Mouse (Mus musculus): ENCODE data around the gene Il16. TPM values are rescaled to one million over a fixed set of nuclear protein-coding genes. Genes with fewer than 3 reads are reported as not detected.
A peak's percentile ranks its signal among the peaks of the same experiment; 100 is the strongest.

Il16 gene
- 10 to 100 TPM; 58.8 to 63.9 TPM for total RNA-seq (2021)

DNA sequence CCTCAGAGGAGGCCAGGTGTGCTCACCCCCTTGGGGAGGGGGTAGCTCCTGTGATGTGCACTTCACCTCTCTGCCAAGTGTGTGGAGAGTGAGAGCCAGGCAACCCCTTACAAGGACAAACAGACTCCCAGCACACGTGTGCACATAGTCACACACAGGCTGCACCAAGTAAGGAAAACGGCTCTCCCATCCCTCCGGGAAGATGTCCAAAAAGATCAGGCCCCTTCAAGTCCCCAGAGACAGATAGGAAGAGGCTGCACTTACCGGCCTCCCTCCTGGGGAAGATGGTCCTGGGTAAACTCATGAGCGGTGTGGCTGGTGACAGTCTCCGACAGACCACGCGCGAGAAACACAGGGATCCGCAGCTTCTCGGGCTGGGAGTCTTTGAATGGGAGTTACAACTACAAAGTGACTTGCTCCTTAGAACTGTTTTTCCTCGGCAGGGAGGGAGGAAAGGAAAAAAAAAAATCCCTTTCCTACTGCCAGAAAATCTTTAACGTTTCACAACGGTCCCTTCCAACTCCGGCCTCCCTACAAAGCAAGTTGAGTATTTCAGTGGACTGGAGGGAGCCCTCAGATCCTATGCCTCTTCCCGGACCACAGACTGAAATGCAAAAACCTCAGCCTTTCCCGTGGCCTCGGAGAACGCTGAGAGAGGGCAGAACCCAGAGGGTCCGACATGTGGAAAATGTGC is at the start of gene Il16:
Il16 (minus strand) TSS at position 314 of the 694 bp plus-strand sequence.
- no peak for DNase-seq

DNA sequence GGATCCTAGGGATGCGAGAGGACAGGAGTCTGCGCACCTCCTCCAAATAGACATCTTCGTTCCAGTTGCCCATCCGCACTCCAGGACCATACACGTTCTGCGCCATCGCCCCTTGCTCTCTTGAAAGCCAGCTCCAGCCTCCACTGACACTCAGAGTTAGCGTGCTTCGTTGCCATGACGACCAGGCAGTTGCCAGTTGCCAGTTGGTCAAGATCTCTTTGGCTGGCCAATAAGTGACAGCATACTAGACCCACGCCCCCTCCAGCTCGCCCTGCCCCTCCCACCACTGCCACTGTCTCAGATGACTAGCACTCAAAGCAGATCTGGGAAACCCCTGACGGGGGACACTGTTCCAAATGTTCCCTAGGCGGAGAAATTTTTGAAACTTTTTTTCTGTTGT is 49.2 kb upstream of the Il16 start, which contains the start of gene Cfap161:
Cfap161 (minus strand) TSS at position 176 of the 400 bp plus-strand sequence.
- DNase-seq, result no peak

DNA sequence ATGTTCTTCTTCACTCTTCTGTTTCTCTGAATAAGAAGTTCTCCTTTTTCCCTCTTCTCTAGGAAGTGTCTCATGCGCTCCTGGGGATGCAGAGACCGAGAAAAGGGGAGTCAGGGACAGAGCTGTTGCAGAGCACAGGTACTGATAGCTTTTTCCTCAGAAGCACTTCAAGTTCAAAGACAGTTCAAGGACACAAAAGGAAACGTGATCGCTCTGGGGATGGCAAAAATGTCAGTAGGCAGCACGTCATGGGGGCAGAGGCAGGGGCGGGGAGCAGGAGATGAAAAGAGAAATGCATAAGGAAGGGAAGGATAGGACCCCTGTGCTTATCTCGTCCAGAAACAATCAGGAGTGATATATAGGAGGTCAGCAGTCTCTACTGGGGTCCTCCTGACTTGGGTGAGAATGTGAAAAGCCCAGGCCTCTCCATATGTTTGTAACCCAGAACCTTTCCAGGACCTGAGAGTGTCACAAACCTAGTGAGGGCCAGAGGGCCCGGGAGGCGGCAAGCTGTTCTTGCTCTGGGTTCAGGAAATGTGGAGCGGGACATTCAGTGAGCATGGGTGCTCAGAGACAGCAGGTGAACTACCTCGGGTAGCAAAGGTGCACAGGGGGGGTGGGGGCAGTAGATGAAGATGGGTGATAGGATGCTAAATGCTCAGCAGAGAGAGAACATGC is 48.6 kb upstream of the Il16 start:
- no peak for DNase-seq

DNA sequence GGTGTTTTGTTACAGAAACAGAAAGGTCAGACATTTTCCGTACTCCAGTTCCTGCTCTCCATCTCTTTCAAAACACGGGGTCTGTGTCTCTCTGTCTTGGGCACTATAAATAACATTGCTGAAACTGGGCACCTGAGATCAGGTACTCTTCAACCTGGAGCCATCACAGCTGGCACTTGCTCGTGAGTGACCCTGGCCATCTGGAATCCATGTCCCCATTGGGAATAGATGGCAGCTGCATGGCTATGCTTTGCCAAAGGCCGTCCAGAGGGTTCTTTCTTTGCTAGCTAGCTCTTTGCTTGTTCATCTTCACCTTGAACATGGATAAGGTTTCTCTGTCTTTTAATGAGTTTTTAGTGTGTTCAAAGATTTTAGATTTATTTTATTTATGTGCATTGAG is 35.4 kb upstream of the Il16 start:
- no peak for DNase-seq

DNA sequence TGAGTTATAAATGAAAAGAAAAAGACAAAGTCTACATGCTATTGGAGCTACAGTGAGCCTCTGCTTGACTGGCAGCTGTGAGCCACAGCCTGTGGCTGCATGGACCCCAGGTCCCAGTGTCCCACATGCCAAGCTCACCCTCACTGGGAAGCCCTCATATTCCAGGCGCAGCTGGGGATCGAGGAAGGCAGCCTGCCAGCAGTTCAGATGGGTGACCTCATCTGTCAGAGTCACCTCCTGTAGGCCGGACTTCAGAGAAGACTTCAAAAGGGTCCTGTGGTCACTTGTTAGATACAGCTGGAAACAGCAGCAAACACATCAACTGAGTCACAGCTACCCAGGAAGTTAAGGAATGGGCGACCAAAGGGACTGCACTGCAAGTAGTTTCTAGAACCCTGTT is 34.5 kb upstream of the Il16 start:
- DNase-seq, result no peak

DNA sequence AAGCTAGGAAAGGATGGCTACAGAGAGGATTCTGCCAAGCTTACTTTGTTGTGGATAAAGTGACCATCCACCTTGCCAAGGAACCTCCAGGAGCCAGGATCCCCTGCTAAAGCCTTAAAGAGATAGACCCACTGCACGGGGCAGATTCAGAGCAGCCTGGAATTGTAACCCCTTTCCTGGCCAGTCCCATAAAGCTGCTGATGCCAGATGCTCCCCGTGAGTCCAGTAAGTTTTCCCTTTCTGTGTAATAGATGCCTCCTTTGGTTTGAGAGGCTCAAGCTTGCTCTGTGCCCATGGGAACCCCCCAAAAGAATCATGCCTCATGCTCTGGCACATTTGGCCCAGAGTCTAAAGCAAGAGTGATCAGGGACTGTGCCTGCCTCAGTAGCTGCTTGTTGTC is 33.5 kb upstream of the Il16 start:
- no peak for DNase-seq

DNA sequence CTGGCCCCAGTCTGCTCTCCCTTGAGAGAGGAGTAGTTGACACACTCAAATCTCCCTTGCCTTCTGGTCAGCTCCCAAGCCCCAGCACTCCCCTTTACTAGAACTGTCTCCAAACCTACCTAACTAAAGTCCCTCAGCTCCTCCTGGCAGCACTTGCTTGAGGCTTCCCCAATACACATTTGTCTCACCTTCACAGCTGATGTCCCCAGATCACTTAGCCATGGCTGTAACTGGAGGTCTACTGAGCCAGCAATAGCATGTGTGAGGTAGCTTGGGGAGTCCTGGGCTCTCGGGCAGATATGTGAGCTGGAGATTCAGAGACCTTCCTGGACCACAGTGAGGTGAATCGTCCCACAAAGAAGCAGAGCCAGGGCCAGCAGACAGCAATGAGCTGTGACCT is 33.0 kb upstream of the Il16 start:
- no peak for DNase-seq

DNA sequence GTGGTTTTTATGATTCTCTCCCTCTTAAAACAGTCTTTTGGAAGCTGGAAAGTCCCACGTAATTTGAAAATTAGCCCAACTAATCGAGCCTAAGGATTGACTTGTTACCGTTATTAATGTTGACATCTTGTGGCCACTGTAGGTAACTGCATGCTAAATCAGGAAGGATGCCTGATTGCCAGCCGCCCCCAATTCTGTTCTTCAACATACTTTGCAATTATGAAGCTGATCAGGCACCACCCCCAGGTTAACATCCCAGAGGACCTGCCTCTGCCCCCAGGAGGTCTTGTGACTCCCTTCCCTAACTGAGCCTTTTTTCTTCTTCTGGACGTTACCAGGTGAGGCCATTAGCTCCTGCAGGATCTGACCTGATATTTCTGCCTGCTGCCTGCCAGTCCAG is 29.2 kb upstream of the Il16 start:
- peak; percentile 13 to 17 for DNase-seq

DNA sequence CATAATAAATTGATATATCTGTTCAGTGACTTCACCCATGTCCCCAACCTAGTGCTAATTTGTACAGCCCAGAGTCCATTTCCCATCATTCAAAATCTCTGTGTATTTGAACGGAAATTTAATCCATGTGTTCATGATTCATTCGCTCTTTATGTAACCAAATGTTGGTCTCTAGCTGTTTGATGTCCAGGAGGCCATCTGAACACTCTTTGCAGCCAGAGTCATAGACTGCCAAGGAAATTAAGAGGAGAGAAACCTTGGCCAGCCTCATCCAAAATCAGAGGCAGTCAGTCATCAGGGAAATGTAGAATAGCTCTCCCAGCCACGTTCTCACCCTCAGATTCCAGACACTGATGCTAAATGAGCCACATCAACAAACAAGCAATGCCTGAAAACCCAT is 18.1 kb upstream of the Il16 start:
- DNase-seq, result no peak

DNA sequence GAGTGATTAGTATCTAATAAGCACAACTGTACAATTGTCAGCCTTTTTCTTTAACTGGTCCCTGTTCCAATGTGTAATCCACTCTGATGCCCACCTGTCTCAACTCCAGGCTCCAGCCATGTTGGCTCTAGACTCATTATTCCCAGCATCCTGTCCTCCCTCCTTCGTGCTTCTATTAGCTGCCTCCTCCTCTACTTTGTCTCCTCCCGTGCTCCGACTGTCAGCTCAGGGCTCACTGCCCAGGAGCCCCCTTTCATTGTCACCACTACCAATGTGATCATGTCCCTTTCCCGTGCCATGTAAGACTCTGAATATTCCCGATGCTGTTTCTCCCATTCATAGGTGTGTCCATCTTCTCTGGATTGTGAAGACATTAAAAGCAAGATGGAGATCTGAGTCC is 16.8 kb upstream of the Il16 start:
- no peak for DNase-seq

DNA sequence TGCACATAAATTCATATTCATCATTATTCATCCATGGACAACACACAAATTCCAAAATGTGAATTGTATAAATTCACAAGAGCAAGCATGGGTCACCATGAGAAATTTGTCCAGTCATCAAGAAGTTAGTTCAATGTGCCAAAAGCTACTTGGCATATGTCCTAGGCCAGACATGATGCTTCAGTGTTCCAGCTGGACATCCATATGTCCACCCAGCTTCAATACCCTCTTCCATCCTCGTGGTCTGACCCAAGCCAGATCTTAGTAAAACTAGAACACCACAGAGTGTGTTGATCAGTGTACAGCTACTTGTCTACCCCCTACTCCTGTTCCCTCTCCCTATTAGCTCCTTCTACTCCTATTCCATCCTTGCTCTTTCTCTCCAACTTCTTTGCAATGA is 5.5 kb upstream of the Il16 start:
- DNase-seq, result no peak

DNA sequence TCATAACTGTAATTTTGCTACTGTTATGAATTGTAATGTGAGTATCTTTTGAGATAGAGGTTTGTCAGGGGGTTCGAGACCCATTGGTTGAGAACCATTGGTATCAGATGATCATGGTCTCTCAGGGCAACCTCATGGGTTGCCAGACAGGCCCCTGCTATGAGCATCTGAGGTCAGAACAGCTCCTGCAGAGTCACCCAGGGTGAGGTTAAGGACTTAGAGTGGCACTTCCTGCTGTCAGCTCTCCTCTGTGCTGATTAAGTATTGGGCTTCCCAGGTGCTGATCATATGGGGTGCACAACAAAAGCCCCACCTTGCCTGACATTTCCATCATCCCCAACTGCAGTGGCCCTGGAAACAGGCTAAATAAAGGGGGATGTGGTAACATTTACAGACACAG is 2.9 kb upstream of the Il16 start:
- no peak for DNase-seq

DNA sequence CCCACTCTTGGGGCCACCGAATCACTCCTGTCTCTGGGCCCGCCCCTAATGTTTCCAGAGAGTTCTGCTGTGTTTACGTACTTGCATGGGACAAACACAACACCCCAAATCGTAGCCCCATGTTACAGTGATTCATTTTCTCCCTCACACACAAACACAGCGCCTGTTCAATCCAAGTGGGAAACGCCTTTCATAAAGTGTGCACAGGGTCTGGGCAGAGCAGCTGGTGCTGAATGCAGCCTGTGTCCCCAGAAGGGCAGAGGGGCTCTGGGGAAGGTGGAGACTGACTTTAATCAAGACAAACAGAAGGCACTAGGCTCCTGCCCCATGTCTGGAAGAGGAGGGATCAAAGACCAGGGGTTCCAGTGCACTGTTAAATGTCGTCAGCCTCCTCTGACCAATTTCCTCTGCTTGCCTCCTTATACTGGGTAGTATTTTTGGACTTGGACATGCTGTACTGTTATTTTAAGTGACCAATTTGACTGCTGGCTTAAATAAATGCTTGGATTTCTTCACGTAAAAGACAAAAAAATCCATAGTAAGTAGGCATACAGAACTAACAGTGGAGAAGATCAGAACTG is 671 bp upstream of the Il16 start:
- DNase-seq, result no peak

DNA sequence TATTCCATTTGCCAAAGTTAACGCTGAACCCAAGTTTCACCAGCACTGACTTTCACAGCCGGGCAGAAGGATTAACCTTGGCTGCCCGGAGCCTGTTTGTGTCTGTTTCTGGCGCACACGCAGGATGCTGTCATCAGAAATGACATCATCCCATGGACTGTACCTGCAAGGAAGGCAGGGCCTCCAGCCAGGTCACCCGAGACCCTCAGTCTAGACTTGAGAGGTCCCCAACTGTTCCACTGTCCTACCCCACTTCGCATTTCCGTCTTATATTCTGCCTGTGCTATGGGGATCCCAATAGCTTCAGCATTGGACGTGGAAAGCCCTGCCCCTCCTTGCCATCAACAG is 487 bp downstream of the Il16 start:
- no peak for DNase-seq

DNA sequence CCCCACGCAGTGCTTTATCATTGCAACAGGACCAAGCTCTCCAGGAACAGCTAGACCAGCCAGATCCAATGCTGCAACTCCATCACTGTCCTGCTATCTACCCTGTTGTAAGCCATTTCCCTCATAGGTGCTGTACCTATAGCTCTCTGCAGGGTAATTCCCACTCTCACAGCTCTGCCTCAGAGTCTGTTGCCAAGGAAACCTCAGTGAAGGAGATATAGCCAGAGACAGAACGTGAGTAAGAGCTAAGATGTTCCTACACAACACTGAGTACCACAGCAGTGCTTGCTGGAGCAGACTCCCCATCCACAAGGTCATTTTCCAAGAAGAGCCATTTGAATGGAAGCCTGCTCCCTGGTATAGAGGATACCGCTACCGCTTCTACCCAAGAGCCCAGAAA is 1.3 kb downstream of the Il16 start:
- no peak for DNase-seq

DNA sequence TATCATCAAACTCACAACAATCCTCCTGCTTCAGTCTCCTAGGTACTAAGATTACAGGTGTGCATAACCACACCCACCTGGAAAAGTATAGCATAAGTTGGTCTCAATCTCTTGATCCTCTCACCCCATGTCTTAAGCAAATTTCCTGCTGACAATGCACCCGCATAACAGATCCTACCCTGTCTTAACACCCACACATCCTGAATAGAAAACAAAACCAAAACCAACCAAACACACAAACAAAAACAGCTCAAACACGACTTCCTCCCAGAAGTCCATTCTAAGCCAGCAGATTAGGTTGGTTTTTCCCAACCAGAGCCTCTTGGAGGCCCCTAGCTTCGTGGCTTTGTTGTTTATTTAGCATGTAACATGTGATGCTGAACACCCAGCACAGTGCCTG is 2.8 kb downstream of the Il16 start:
- DNase-seq, result no peak

DNA sequence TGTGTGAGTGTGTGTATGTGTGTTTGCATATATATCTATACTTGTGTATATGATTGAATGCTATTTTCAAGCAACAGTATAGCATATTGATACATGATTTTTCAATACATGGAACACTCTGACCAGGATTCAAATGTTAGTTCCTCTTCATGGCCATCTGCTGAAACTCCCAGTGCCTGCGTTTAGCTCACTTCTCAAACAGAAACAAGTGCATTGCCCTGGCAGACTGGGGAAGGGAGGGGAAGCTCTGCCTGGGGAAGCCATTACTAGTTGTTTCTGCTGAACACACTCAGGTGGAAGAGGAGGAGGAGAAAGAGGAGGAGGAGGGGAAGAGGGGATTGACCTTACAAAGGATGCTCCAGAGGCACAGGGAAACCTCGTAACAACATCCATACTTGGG is 3.5 kb downstream of the Il16 start:
- no peak for DNase-seq

DNA sequence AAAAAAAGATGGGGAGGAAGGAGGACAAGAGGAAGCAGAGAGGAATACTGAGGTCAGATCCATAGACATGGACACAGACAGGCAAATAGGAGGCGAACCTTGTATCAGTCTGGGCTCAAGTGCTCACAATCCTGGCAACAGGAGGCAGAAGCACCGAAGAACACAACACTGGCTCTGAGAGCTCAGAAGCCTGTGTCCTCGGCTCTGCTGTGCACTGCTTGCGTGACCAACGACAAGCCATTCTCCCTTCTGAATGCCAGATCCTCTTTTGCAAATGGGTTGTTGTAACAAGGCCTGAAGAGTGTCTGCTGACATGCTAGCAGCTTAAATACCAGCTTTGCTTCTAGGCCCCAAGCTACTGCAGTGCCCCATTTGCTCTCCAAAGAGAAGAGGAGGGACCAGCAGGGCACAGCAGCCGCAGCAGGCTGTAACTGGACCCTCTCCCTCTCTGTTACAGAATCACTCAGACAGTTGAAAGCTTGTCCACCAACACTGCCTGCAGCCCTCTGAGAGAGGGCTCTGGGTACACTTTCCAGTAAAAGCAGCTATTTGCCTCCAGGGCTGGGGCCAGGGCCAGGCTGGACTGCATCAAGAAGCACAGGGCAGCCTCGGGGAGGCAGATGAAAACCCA is 5.7 kb downstream of the Il16 start:
- no peak for DNase-seq

DNA sequence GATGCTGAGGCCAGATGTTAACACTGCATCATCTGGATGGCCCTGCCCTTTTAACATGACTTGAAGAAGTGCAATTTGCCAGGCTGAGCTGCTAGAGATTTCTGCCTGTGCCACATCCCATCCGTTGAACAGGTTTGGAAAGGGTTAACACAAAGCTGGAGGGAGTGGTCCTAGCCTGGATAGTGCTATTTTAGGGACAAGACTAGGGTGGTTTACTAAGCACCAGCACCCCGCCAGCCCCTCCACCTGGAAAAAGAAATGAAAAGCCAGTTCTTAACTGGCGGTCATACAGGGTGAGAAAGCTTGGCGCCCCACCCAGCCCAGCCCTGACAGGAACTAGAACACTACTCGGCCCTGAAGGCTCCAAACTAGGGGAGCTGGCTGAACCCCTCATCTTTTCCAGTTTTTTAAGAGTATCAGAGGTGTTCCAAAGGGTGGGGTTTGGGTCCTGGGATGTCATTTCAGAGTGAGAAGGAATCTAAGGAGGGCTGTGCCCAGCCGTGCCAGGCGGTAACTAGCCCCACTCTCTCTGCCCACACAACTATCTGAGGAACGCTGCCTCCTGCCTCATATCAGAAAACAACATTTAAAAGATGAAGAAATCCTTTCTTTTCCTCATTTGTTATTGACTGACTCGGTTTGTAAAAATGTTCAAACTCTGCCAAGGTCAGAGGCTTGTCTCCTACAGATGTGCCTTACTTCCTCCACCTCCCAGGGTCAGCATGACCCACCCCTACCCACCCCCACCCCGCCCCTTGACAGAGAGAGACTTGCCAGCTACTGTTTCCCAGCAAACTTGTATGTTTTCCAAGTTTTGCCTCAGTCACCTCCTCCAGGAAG is 6.7 kb downstream of the Il16 start:
- DNase-seq, result no peak

DNA sequence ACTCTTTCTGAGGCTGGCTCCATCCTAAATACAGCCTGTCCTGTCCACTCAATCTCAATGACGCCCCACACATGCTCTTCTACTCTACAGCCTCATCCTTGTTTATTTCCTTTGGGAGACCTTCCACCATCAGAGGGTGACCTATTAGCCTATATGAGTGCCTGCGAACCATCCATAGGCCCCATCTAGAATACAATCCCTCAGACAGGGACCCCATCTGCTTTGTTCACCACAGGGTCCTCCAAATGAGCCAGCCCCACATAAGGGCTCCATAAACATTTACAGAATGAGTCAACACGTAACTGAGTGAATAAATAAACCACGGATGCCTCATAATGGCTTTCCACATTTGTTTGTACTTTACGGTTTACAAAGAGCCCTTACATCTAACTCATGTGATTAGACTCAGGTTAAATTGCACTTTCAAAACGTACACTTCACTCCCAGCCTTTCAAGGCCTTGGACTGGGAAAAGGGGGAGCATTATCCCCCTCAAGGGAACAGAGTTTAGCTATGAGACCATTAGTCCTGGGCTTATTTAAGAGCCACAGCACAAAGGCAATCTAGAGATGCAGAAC is 7.5 kb downstream of the Il16 start:
- DNase-seq, result no peak

DNA sequence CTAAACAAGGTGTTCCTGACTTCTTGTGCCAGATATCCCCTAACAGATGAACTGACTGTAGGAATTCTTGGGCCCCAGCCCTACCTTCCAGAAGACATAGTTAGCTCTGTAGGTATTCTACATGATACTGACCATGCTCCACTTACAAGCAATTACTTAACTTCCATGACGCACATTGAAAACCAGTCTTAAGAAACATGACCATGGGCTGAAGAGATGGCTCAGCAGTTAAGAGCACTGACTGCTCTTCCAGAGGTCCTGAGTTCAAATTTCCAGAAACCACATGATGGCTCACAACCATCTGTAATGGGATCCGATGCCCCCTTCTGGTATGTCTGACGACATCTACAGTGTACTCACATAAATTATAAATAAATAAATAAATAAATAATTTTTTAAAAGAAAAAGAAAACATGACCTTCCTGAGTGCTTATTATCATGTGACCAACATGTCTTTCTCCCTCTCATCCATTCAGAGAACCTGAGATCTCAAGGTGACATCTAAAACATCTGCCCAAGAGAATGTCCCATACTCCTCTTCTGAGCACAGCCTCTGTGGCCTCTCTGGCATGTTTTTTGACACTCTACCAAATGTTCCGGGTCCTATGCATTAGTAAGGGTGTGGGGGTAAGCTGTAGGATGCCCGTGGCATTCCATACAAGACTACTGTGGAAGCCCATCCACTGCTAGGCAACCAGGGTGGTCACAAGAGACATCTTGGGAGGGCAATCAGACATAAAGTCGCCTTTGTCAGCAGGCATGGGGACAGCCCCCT is 9.0 kb downstream of the Il16 start:
- DNase-seq, result no peak

Data from layer of hippocampus, postnatal 36 days (tissue).